Mouse (Mus musculus): ENCODE measurements around the gene Zfp423. TPM values are rescaled to one million over a fixed set of nuclear protein-coding genes. Genes with fewer than 3 reads are reported as not detected.

Gene Zfp423
- total and polyA plus RNA-seq, 3 experiments: not detected

GRCm38 (mm10) chr8:87864236-87864635 lies 95.2 kb downstream of the Zfp423 start:
- no peak for DNase-seq (ENCODE audit: low read depth, low spot score)
- H3K4me1 ChIP-seq (ENCODE audit: control insufficient read depth in 1 of 2, insufficient read depth in 2 of 2, low read length in 2 of 2): no peaks in the 10 kb centered on the region
- H3K79me2 ChIP-seq (ENCODE audit: control insufficient read depth, insufficient read depth, low read length, poor library complexity): no peaks in the 10 kb centered on the region
- H3K9me3 ChIP-seq (replicated peaks; ENCODE audit: insufficient read depth, low read length): no peaks in the 10 kb centered on the region
- no peak overlapping the region for H3K27ac ChIP-seq (ENCODE audit: control insufficient read depth, low read depth, low read length)
- H3K36me3 ChIP-seq (ENCODE audit: control insufficient read depth in 1 of 2, insufficient read depth in 2 of 2, low read length in 2 of 2): no peaks in the 10 kb centered on the region
- no peak for TF ChIP-seq UBTF (IDR thresholded peaks at IDR 0.05; ENCODE audit: borderline replicate concordance, insufficient read depth, low read depth, low read length)
- TF ChIP-seq SIN3A (IDR thresholded peaks at IDR 0.05; ENCODE audit: low read length): no peak
- TF ChIP-seq MYC (IDR thresholded peaks at IDR 0.05; ENCODE audit: low read depth, low read length): no peak
- TF ChIP-seq ZNF384 (IDR thresholded peaks at IDR 0.05; ENCODE audit: low read depth, low read length): no peak
- no peak for TF ChIP-seq CTCF (IDR thresholded peaks at IDR 0.05 in 2 of 3, conservative IDR thresholded peaks at IDR 0.05 in 1 of 3; ENCODE audit: control insufficient read depth in 1 of 3, insufficient read depth in 1 of 3, low read depth in 2 of 3, low read length in 3 of 3, poor library complexity in 1 of 3, severe bottlenecking in 1 of 3)
- TF ChIP-seq USF1 (IDR thresholded peaks at IDR 0.05; ENCODE audit: low read depth, low read length): no peak
- TF ChIP-seq HCFC1 (IDR thresholded peaks at IDR 0.05; ENCODE audit: low read depth, low read length): no peak
- no peak for TF ChIP-seq E2F4 (IDR thresholded peaks at IDR 0.05; ENCODE audit: borderline replicate concordance, low read depth, low read length)
- TF ChIP-seq POLR2AphosphoS5 (IDR thresholded peaks at IDR 0.05; ENCODE audit: borderline replicate concordance, low read depth, low read length): no peak
- TF ChIP-seq TBP (IDR thresholded peaks at IDR 0.05; ENCODE audit: low read depth, low read length): no peak
- TF ChIP-seq EP300 (IDR thresholded peaks at IDR 0.05; ENCODE audit: low read depth in 1 of 2, low read length in 2 of 2): no peak
- TF ChIP-seq RCOR1 (IDR thresholded peaks at IDR 0.05; ENCODE audit: low read depth, low read length): no peak
- TF ChIP-seq CHD1 (IDR thresholded peaks at IDR 0.05; ENCODE audit: low read depth, low read length): no peak
- no peak for TF ChIP-seq USF2 (IDR thresholded peaks at IDR 0.05; ENCODE audit: borderline replicate concordance in 1 of 2, insufficient read depth in 1 of 2, low read depth in 1 of 2, low read length in 2 of 2)
- no peak for TF ChIP-seq MXI1 (IDR thresholded peaks at IDR 0.05; ENCODE audit: low read depth, low read length)
- TF ChIP-seq NELFE (IDR thresholded peaks at IDR 0.05; ENCODE audit: low read depth, low read length): no peak
- no peak for TF ChIP-seq RAD21 (IDR thresholded peaks at IDR 0.05; ENCODE audit: low read depth, low read length)
- TF ChIP-seq ELF1 (IDR thresholded peaks at IDR 0.05; ENCODE audit: low read depth, low read length): no peak
- no peak for TF ChIP-seq NRF1 (IDR thresholded peaks at IDR 0.05; ENCODE audit: insufficient read depth, low read depth, low read length, poor library complexity, severe bottlenecking)
- no peak overlapping the region for H3K4me3 ChIP-seq (ENCODE audit: control insufficient read depth in 1 of 2, insufficient read depth in 1 of 2, low read depth in 2 of 2, low read length in 2 of 2)
- H3K27me3 ChIP-seq (ENCODE audit: control insufficient read depth in 1 of 2, insufficient read depth in 2 of 2, low read length in 2 of 2): no peaks in the 10 kb centered on the region
- no peak overlapping the region for H3K9ac ChIP-seq (ENCODE audit: control insufficient read depth, low read depth, low read length, poor library complexity, severe bottlenecking)

DNA sequence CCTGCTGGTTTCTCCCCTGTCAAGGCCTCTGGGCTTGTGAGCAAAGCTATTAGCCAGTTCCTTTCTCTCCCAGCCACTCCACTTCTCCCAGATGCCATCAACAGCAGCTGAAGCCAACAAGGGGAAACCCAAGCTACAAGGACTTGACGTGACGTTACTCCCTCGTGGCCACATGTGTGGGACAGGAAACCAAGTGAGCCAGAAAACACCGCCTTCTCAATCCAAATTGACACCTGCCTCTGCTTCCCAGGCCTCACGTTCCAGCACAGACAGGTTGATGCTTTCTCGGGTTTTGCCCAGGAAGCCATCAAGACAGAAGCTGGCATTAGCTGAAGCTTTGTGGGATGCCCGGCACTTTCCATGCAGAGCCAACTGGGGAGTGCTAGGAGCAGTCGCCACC lies 96.3 kb downstream of the Zfp423 start:
- no peak overlapping the region for H3K4me3 ChIP-seq (ENCODE audit: control insufficient read depth in 1 of 2, insufficient read depth in 1 of 2, low read depth in 2 of 2, low read length in 2 of 2)
- no peaks in the 10 kb centered on the region for H3K79me2 ChIP-seq (ENCODE audit: control insufficient read depth, insufficient read depth, low read length, poor library complexity)
- H3K36me3 ChIP-seq (ENCODE audit: control insufficient read depth in 1 of 2, insufficient read depth in 2 of 2, low read length in 2 of 2): no peaks in the 10 kb centered on the region
- H3K27ac ChIP-seq (ENCODE audit: control insufficient read depth, low read depth, low read length): no peak overlapping the region
- no peak for DNase-seq (ENCODE audit: low read depth, low spot score)
- no peak for TF ChIP-seq ETS1 (IDR thresholded peaks at IDR 0.05; ENCODE audit: low read depth, low read length)
- TF ChIP-seq ZKSCAN1 (IDR thresholded peaks at IDR 0.05; ENCODE audit: low read depth, low read length): no peak
- no peak for TF ChIP-seq USF1 (IDR thresholded peaks at IDR 0.05; ENCODE audit: low read depth, low read length)
- TF ChIP-seq USF2 (IDR thresholded peaks at IDR 0.05; ENCODE audit: borderline replicate concordance in 1 of 2, insufficient read depth in 1 of 2, low read depth in 1 of 2, low read length in 2 of 2): no peak
- TF ChIP-seq TBP (IDR thresholded peaks at IDR 0.05; ENCODE audit: low read depth, low read length): no peak
- no peak for TF ChIP-seq MEF2A (IDR thresholded peaks at IDR 0.05; ENCODE audit: extremely low read depth, insufficient replicate concordance, low read depth, low read length, poor library complexity, severe bottlenecking)
- TF ChIP-seq TAL1 (IDR thresholded peaks at IDR 0.05; ENCODE audit: low read length): no peak
- TF ChIP-seq JUND (IDR thresholded peaks at IDR 0.05; ENCODE audit: low read depth, low read length): no peak
- TF ChIP-seq BHLHE40 (IDR thresholded peaks at IDR 0.05; ENCODE audit: borderline replicate concordance, low read depth, low read length): no peak
- TF ChIP-seq GATA1 (IDR thresholded peaks at IDR 0.05; ENCODE audit: low read depth, low read length): no peak
- no peak for TF ChIP-seq TCF12 (IDR thresholded peaks at IDR 0.05; ENCODE audit: low read depth, low read length)
- no peaks in the 10 kb centered on the region for H3K9me3 ChIP-seq (replicated peaks; ENCODE audit: insufficient read depth, low read length)
- H3K27me3 ChIP-seq (ENCODE audit: control insufficient read depth in 1 of 2, insufficient read depth in 2 of 2, low read length in 2 of 2): no peaks in the 10 kb centered on the region
- H3K4me1 ChIP-seq (ENCODE audit: control insufficient read depth in 1 of 2, insufficient read depth in 2 of 2, low read length in 2 of 2): no peaks in the 10 kb centered on the region
- H3K9ac ChIP-seq (ENCODE audit: control insufficient read depth, low read depth, low read length, poor library complexity, severe bottlenecking): no peak overlapping the region
